Mouse (Mus musculus) ES-E14 (cell line): Measurements from ENCODE around the gene Tmod3.

Experiments used
- HCFC1 ChIP-seq: IDR thresholded peaks from 2 replicates; pipeline ENCODE4 v1.6.1; 2012; ENCODE audit warnings: low read length, inconsistent platforms, borderline replicate concordance; ENCODE audit not compliant: insufficient read depth
- MAFK ChIP-seq: IDR thresholded peaks from 2 replicates; pipeline ENCODE4 v1.6.1; 2014; ENCODE audit warnings: mild to moderate bottlenecking, low read depth, low read length, inconsistent platforms; ENCODE audit not compliant: insufficient read depth
- ZNF384 ChIP-seq: IDR thresholded peaks from 2 replicates; pipeline ENCODE4 v1.6.1; 2012; ENCODE audit warnings: low read depth, low read length, inconsistent platforms

DNA sequence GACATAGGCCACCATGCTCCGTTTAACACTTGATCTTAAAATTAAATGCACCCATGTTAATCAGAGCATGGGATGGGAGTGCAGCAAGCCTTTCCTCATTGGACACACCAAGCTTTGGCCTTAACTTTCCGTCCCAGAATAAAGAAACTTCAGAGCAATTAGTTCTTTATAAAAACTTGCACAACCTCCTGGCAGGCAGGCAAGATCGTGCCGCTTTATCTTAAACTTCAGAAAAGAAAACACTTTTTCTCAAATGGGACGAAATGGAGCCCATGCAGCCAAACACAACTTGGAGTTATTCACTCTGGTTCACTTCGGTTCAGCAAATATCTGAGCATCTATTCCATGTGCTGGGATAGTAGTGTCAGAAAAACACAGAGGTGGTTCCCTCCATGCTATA lies 19.9 kb upstream of the Tmod3 start:
- TF ChIP-seq ZNF384 (no peak), MAFK (no peak), HCFC1 (no peak)
